Mouse (Mus musculus) hindbrain, embryonic 10.5 days (tissue): ENCODE measurements around the gene Casp2. TPM values are rescaled to one million over a fixed set of nuclear protein-coding genes. Genes with fewer than 3 reads are reported as not detected.

Experiments
- DNase-seq: peaks from one replicate; pipeline ENCODE4 v3.0.0-alpha.2; 2017; ENCODE audit warnings: low spot score
- H3K27ac ChIP-seq: fragments of 300-500 bp; sonication (generic); 2 replicates; pipeline ENCODE4 v1.5.1; 2016; ENCODE audit warnings: mild to moderate bottlenecking, moderate library complexity
- H3K27me3 ChIP-seq: fragments of 300-500 bp; sonication (generic); 2 replicates; pipeline ENCODE4 v1.6.1; 2016; ENCODE audit warnings: mild to moderate bottlenecking; ENCODE audit not compliant: poor library complexity, insufficient read depth, severe bottlenecking
- H3K36me3 ChIP-seq: fragments of 300-500 bp; sonication (generic); 2 replicates; pipeline ENCODE4 v1.6.1; 2016; ENCODE audit warnings: mild to moderate bottlenecking, moderate library complexity
- H3K4me1 ChIP-seq: fragments of 300-500 bp; sonication (generic); replicated peaks from 2 replicates; pipeline ENCODE4 v1.6.1; 2016; ENCODE audit warnings: mild to moderate bottlenecking
- H3K4me3 ChIP-seq: fragments of 300-500 bp; sonication (generic); 2 replicates; pipeline ENCODE4 v1.5.1; 2016; ENCODE audit warnings: mild to moderate bottlenecking, moderate library complexity
- H3K9me3 ChIP-seq: fragments of 300-500 bp; sonication (generic); 2 replicates; pipeline ENCODE4 v1.6.1; 2016; ENCODE audit warnings: mild to moderate bottlenecking, moderate library complexity
- WGBS: fragments of 180-500 bp; shearing (Covaris S2); methylation state at CpG from one replicate; pipeline ENCODE4 v1.1.7; 2016; 5-methylcytosine and 5-hydroxymethylcytosine counted together
- polyA plus RNA-seq: library from polyadenylated mRNA; unstranded; fragments of >200 nt; fragmentation: Nextera tagmentation; extraction: Ambion mirVana; gene quantifications from 2 replicates; pipeline ENCODE4 v1.2.1, GENCODE M21; 2016

The Casp2 gene
- polyA plus RNA-seq, 1 experiment from 2014 or later: 67.7 TPM

DNA sequence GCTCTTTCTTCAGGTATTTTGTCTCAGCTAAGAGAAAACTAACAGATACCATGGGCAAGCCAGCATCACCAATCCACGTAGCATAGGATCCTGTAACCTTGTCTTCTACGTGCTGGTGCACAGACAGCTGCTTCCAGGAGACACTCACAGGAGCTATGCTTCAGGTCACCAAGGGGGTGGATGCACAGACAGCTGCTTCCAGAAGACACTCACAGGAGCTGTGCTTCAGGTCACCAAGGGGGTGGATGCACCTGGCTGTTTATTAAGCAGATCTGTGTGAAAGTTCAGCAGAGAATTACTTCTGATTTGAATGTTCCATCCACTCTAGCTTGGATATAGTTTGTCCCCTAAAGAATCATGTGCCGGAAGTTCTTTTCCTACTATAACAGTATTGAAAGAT lies 66.2 kb downstream of the Casp2 start:
- Histone ChIP-seq H3K4me3 (no peak overlapping the region), H3K36me3 (no peaks in the 10 kb centered on the region), H3K27me3 (no peaks in the 10 kb centered on the region), H3K9me3 (no peaks in the 10 kb centered on the region), H3K4me1 (no peaks in the 10 kb centered on the region), H3K27ac (no peak overlapping the region)
- DNase-seq: no peak
- WGBS: 89% methylated on average over 3 of the region's 3 CpGs

Other genes starting within 250 kb of the Casp2 start
- gene Sva, start 226.6 kb upstream of the Casp2 start, polyA plus RNA-seq: not detected in 2 replicates
- gene Tas2r139, start 124.0 kb upstream of the Casp2 start, polyA plus RNA-seq: not detected in 2 replicates
- not detected in 2 replicates for gene Tas2r144, start 49.7 kb upstream of the Casp2 start, polyA plus RNA-seq
- 16.5 and 17.7 TPM in 2 replicates for gene Gstk1, start 19.1 kb upstream of the Casp2 start, polyA plus RNA-seq
- gene Tmem139, start 3.0 kb upstream of the Casp2 start, polyA plus RNA-seq: 0.48 and 0.75 TPM in 2 replicates
- 0.94 and 1.1 TPM in 2 replicates for gene Clcn1, start 21.7 kb downstream of the Casp2 start, polyA plus RNA-seq
- 1.4 and 2.9 TPM in 2 replicates for gene Fam131b, start 59.7 kb downstream of the Casp2 start, polyA plus RNA-seq
- 86.0 and 103 TPM in 2 replicates for gene Zyx, start 84.6 kb downstream of the Casp2 start, polyA plus RNA-seq
- gene Epha1, start 108.3 kb downstream of the Casp2 start, polyA plus RNA-seq: 1.8 and 3.1 TPM in 2 replicates
- not detected in 2 replicates for gene Tas2r143, start 135.3 kb downstream of the Casp2 start, polyA plus RNA-seq
- gene Tas2r135, start 140.4 kb downstream of the Casp2 start, polyA plus RNA-seq: not detected in 2 replicates
- gene Tas2r126, start 169.6 kb downstream of the Casp2 start, polyA plus RNA-seq: not detected in 2 replicates
- not detected in 2 replicates for gene Olfr458, start 200.2 kb downstream of the Casp2 start, polyA plus RNA-seq
- gene Olfr457, start 211.3 kb downstream of the Casp2 start, polyA plus RNA-seq: not detected in 2 replicates
- gene Olfr456, start 222.2 kb downstream of the Casp2 start, polyA plus RNA-seq: not detected in 2 replicates